Comparison of ENCODE assay signal across 19 mouse cellular contexts in the genomic region with DNA sequence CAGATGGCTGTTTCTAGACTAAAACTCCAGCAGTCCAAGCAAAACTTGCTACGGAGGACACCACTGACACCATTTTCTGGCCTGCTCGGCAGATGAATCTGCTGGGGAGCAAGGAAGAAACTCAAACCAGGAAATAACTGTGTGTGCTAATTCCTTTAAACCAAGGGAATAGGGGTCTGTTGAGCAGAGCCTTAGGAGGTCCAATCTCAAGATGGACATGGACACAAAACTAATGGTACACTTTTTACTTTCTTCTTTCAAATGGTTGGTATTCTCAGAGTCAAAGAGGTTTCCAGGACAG.
DNase-seq lines count a peak whose midpoint lies in the region; ATAC-seq and TF ChIP-seq lines count a peak whose summit lies in the region.
"Had no signal": no experiment of that assay in that cellular context is flagged by ENCODE, and none has a peak within 500 bp of the region (broad histone marks: within the 10 kb centered on the region; RNA-seq: fewer than 3 reads in every experiment).

No protein-coding gene starts in this region.

- intact Hi-C loops in heart, postnatal 36 days (cut with DNase I) = no loop called here

- ATAC-seq in heart, embryonic 14.5 days (ENCODE audit: insufficient number of reproducible peaks, insufficient read depth, low FRiP score, low read depth) = no peak
- no peak for ATAC-seq in lung, embryonic 16.5 days (ENCODE audit: low read depth)
- no peak for ATAC-seq in hindbrain, embryonic 13.5 days (ENCODE audit: low FRiP score)
- ATAC-seq: forebrain, postnatal 0 days had no signal

- no peaks in the 10 kb centered on the region for H3K27me3 ChIP-seq in heart, embryonic 14.5 days (ENCODE audit: control insufficient read depth, insufficient read depth, low read length)
- no peaks in the 10 kb centered on the region for H3K27me3 ChIP-seq in lung, embryonic 16.5 days (ENCODE audit: control insufficient read depth, insufficient read depth, low read depth, low read length)
- H3K27me3 ChIP-seq in hindbrain, embryonic 13.5 days = no peaks in the 10 kb centered on the region
- H3K27me3 ChIP-seq: midbrain, embryonic 12.5 days had no signal

- H3K36me3 ChIP-seq in heart, embryonic 14.5 days (ENCODE audit: control insufficient read depth, insufficient read depth, low read length) = peaks cover 54% of the 10 kb centered on the region
- H3K36me3 ChIP-seq in lung, embryonic 16.5 days (ENCODE audit: control insufficient read depth, insufficient read depth, low read length) = peaks cover 3% of the 10 kb centered on the region; the same call in 1 of the 2 replicates
- H3K36me3 ChIP-seq in hindbrain, embryonic 13.5 days = no peaks in the 10 kb centered on the region

- no peak overlapping the region for H3K4me2 ChIP-seq in heart, embryonic 14.5 days (ENCODE audit: low read length)
- no peak overlapping the region for H3K4me2 ChIP-seq in lung, embryonic 16.5 days (ENCODE audit: low read depth, low read length)
- H3K4me2 ChIP-seq in hindbrain, embryonic 13.5 days = no peak overlapping the region
- H3K4me2 ChIP-seq: midbrain, embryonic 12.5 days had no signal

- peak overlapping the region; percentile 60 for H3K9ac ChIP-seq in heart, embryonic 14.5 days (ENCODE audit: low read length)
- no peak overlapping the region for H3K9ac ChIP-seq in lung, embryonic 16.5 days (ENCODE audit: low read length)
- no peak overlapping the region for H3K9ac ChIP-seq in hindbrain, embryonic 13.5 days
- H3K9ac ChIP-seq: forebrain, postnatal 0 days; liver, embryonic 14.5 days; midbrain, embryonic 12.5 days had no signal

- DNase-seq in heart, adult 11 months = peak; percentile 51
- no peak for DNase-seq in heart, postnatal 36 days
- DNase-seq in heart, adult 9 months (ENCODE audit: low spot score in 2 of 2) = no peak
- DNase-seq in lung, postnatal 10 days = no peak
- no peak for DNase-seq in layer of hippocampus, adult 2 months (ENCODE audit: low spot score in 2 of 2)
- DNase-seq: adrenal gland, postnatal 25 days; cerebellum, adult 8-10 months; forebrain, postnatal 0 days; gastrocnemius, postnatal 25 days; kidney, adult 18-20 months; kidney, postnatal 4 days; layer of hippocampus, adult 9-11 months; lung, postnatal 14 days; right cerebral cortex, postnatal 14 days had no signal

- peaks cover 45 to 92% of the 10 kb centered on the region in 2 experiments for H3K4me1 ChIP-seq in heart, embryonic 14.5 days (ENCODE audit: control insufficient read depth in 2 of 2, insufficient read depth in 2 of 2, low read length in 2 of 2)
- H3K4me1 ChIP-seq in lung, embryonic 16.5 days (replicated peaks; ENCODE audit: control insufficient read depth, insufficient read depth, low read length) = peaks cover 63% of the 10 kb centered on the region
- peaks cover 15% of the 10 kb centered on the region for H3K4me1 ChIP-seq in hindbrain, embryonic 13.5 days (replicated peaks)

- no peak overlapping the region for H3K4me3 ChIP-seq in heart, embryonic 14.5 days (ENCODE audit: control insufficient read depth in 1 of 2, insufficient read depth in 1 of 2, low read depth in 1 of 2, low read length in 2 of 2)
- H3K4me3 ChIP-seq in lung, embryonic 16.5 days (ENCODE audit: low read length) = no peak overlapping the region
- no peak overlapping the region for H3K4me3 ChIP-seq in hindbrain, embryonic 13.5 days
- no peak overlapping the region for H3K4me3 ChIP-seq in layer of hippocampus, adult 2 months
- H3K4me3 ChIP-seq: midbrain, embryonic 12.5 days had no signal

- 59% methylated on average over 2 of the region's 2 CpGs for WGBS in heart, embryonic 14.5 days
- WGBS in lung, embryonic 16.5 days = 73% methylated on average over 2 of the region's 2 CpGs
- 85% methylated on average over 2 of the region's 2 CpGs for WGBS in hindbrain, embryonic 13.5 days

- no peak for TF ChIP-seq CTCF in layer of hippocampus, adult 2 months (conservative IDR thresholded peaks at IDR 0.05)

- peak overlapping the region; percentile 97 to 98 for H3K27ac ChIP-seq in heart, embryonic 14.5 days (replicated peaks in 1 of 2; ENCODE audit: control insufficient read depth in 1 of 2, insufficient read depth in 1 of 2, low read depth in 2 of 2, low read length in 2 of 2)
- peak overlapping the region; percentile 78 for H3K27ac ChIP-seq in lung, embryonic 16.5 days (ENCODE audit: low read length)
- H3K27ac ChIP-seq in hindbrain, embryonic 13.5 days = no peak overlapping the region
- H3K27ac ChIP-seq in layer of hippocampus, adult 2 months = no peak overlapping the region
- H3K27ac ChIP-seq: liver, embryonic 14.5 days; midbrain, embryonic 12.5 days had no signal

- no peaks in the 10 kb centered on the region for H3K9me3 ChIP-seq in heart, embryonic 14.5 days (ENCODE audit: control insufficient read depth, low read length)
- H3K9me3 ChIP-seq in lung, embryonic 16.5 days (ENCODE audit: control insufficient read depth, low read length) = no peaks in the 10 kb centered on the region
- H3K9me3 ChIP-seq in hindbrain, embryonic 13.5 days = no peaks in the 10 kb centered on the region
- H3K9me3 ChIP-seq: midbrain, embryonic 12.5 days had no signal

Comparison
In these comparisons a context has a peak if more than half of its experiments do, and no peak if none do; other contexts are left out.
1. H3K27ac ChIP-seq: peak in heart, embryonic 14.5 days (2 of 2) and lung, embryonic 16.5 days (single experiment); none in hindbrain, embryonic 13.5 days (single experiment) and layer of hippocampus, adult 2 months (single experiment).